Mouse (Mus musculus) MN1 (cell line): ENCODE measurements at regions not wholly inside any gene's neighbourhood (a gene's known extent, or its start where the extent isn't known, plus 50 kb on each side); places are given as distances from the start of the nearest gene placed in this dataset.

Experiments used
- DNase-seq: peaks from one replicate; pipeline ENCODE4 v3.0.0-alpha.2; 2016; ENCODE audit warnings: low spot score

DNA sequence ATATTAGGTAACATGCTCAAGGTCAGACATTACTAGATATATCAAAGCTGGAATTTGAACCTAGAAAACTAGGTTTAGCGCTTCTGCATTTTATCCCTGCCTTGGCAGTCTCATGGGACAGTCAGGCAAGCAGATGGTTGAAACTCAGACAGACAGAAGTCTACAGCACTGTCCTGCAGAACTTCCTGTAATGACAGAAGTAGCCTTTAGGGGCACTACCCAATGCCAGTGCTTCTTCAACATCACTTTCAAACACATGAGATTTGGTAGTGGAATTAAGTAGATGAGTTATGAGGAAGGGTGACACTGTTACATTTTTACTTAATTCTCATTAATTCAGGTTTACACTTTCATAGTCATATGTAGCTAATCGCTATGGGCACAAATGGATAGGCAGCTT is 330.9 kb downstream of the Epha4 start:
- DNase-seq, result no peak

DNA sequence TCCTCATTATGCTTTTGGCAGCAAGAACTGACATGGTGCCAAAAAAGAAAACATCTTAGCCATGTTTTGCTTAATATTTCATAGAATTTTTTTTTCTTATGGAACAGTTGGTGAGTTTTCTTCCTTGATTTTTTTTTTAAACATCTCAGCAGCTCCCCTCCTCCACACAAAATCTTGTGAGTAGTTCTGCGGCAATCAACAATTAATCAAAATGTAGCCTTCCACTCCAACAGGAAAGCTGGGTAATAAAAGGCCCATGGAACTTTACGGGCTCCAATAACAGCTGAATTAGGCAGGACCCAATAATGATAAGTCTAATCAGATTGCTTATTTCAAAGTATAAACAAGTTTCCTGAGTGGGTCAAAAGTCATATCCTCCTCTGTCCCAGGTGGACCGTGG is 324.7 kb downstream of the Epha4 start:
- no peak for DNase-seq

DNA sequence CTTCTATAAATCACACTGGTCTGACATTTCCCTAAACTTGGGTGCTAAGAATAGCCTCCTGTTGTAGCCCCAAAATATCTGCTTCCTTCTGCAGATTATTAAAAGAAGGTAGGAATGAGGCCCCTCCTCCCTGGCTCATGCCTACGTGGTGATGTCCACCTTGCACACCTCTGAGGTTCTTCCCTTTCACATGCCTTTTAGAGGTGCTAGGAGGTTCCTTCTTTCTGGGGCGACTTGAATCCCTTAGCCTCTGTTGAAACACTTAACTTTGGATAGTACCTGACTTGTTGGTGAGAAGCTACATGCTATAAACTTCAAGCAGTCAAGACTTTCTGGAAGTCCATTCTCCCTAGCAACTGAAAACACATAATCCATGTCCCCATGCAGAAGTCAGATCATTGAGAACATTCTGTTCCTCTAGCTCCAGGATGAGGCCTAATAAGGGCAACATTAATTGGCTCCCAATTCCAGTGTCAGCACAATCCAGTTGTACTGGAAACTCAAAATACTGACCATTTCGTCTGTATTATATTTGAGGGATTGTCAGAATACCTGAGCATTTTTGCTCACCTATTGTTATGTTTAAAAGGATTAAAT is 313.5 kb downstream of the Epha4 start:
- no peak for DNase-seq

DNA sequence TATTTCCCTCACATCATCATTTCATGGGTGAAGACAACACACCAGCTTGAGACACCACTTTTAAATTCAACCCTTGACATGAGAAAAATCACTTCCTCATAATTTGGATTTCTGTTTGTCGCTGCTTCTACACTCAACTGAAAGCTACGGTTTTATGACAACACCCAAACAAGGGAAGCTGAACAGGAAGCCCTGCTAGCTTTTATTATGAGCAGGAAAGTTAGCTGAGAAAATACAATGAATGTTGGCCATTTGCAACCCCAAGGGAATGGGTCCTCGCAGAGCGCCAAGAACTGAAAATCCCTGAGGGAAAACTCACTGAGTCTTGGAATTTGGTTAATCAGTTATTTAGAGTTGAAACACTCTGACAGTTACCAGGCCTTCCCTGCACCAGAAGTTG is 311.9 kb downstream of the Epha4 start:
- DNase-seq, result no peak

DNA sequence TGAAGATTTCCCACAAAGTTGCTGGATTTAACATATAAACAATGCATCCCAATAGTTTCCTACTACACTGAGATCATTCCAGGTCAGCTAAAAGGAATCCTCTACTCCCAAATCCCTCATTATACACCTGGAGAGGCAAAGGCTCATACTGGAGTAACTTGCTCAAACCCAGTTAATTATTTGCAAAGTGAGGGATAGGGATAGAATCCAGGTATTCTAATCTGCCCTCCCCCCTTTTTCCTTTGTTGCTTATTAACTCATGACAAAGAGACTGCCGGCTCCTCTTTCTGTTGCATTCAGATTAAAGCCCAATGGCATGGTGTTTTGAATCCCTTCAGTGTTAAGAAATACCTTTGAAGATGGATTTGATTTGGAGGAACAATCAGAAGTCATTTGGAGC is 308.4 kb downstream of the Epha4 start:
- DNase-seq, result no peak

DNA sequence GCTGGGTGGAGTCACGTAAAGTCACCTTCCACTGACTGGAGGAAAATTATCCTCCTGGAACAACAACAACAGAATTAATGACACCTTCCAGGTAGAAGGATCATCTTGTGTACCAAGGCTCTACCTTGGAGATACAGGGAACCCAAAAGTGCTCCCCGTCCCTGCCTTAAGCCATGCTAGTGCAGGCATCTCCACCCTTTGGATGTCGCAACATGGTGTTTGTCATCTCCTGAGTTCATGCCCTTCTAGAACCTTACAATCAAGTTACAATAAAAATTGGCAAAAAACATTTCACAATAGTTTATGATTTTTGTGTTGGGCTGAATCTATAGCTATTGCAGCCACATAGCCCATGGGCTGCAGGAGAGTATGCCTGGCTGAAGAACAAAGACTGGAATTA is 305.5 kb downstream of the Epha4 start:
- no peak for DNase-seq

DNA sequence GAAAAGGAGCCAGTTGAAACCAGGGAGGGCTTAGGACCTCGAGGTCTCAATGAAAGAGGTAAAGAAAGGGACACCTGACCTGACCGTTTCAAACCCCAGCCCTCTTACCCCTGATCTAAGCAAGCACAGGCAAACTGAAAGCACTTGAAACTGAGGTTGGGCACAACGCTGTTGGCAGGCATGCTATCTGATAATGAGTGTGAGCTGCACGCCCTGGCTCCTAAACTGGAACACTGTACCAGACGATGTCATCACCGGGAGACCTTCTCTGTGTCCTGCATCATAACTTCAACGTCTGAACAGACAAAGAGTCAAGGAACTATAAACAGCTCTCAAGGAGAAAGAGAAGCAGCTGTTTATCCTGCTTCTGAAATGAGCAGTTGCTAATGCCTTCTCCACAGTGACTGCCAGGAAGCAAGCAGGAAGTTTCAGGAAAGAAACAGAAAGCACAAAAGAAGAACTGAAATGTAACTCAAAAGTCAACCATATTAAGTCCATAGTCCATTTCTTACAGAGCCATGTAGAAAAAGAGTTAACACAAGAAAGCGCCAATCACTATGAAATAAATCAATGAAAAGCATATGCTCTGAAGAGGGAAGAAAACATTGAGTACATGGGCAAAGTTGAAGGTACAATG is 301.3 kb downstream of the Epha4 start:
- no peak for DNase-seq

DNA sequence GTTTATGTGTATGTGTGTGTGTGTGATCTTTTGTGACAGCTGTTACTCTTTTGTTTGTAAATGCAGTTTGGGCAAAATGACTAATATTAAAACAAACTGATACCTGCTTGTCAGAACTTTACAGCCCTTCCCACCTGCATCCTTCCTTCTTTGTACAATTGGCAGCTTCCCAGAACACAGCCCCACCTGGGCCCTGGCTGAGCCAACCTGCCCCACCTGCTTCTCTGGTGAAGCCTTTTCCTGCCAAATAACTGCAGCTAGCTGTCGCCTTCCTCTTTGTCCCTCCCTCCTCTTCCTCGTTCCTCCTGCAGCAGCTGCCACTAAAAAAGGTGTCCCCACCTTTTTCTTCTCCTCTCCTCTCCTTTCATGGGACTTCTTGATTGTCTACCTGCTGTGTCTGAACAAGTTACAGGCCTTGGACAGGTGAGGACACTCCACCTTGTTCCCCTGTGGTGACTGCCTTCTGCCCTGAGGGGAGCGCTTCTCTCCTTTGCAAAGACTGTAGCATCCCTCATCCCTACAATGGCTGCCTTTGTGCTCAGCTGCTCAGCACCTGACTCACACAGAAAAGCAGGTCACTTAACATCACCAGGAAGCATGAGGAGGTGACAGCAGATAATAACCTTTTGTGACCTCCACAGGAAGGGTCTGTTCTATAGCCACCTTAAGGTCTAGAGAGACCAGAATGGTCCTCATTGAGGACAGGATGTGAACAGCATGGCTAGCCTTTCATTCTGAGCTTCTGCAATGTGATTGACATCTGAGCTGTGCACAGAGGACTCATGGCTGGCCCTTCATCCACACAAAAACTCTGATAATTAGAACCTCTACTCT is 295.2 kb downstream of the Epha4 start:
- no peak for DNase-seq

DNA sequence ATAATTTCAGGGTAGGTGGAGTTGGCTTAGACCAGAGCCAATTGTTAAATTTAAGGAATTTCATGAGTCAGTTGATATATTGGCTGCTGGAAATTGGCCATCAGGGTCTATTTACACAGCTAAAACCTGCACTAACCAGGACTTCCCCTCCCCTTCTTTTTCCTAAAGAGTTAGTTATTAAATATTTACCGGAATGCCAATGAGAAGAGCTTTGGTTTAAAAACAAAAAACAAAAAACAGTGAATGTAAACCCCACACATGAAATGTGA is 294.6 kb downstream of the Epha4 start:
- no peak for DNase-seq

DNA sequence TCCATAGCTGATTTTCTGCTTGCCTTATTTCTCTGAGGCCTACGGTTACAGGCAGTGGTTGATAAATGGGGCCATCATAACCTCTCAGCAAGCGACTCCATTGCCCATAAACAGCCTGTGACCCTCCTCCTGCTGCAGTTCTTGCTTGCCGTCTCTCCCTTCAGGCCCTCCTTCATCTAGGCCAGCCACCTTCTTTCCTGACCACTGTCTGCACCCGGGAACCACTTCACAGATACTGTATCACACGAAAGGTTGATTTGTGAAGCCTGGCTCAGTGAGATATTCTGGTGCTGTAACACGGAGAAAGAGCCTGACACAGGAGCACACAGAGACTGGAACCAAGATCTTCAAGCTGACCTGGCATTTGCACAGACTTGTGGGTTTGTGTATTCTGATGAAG is 294.1 kb downstream of the Epha4 start:
- DNase-seq, result no peak

DNA sequence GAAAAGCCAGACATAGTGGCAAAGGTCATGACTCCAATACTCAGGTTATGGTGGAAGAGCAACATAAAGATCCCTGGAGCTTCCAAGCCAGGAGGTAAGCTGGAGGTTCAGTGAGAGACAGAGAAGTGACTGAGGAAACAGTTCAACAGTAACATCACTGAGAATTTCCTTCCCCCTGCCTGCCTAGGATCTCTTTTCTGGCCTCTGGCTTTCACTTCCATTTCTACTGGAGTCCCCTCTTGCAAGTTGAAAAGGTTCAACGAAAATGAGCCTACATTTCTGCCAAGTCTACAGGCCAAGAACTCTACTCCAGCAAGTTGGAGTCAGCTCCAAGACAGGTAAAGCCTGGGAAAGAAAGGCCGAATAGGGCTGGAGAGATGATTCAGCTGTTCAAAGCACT is 293.0 kb downstream of the Epha4 start:
- no peak for DNase-seq

DNA sequence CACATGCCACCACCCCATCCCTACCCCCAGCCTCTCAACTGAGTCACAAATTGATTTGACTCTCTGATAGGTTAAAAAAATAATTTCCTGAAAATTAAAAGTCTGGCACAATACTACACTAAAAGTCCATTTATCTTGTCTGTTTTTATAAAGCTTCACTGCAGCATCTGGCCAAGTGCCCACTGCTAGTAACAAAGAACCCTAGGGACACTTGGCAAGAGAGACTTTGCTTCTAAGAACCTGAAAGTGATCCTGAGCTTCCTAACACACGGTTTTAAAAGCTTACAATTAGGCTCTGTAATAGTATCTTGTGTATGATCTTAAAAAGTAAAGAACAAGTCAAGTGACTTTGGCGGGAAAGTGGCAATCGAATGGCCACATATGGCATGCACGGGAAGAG is 288.3 kb downstream of the Epha4 start:
- DNase-seq, result no peak

DNA sequence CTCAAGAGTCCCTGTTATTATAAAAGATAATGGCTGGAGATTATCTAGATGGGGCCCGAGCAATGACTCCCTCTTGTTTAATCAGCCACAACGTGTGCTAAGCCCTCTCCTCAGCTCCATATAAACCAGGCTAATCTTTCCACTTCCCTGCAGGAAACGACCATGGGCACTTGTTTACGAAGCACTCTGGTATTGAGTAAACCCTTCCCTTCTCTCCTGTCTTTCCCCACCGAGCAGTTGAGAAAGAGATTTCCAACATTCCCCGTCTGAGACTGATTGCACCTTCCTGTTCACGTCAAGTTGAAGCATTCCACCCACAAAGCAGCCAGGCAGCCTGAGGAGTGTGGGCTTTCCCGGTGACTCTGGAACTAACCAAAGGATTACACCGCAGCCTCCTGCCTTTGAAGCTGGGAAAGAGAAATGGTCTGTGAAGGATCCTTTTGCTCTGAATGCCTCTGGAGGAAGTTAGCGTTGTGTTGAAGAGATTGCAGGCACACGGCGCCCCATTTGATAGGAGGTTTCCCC is 287.8 kb downstream of the Epha4 start:
- no peak for DNase-seq

DNA sequence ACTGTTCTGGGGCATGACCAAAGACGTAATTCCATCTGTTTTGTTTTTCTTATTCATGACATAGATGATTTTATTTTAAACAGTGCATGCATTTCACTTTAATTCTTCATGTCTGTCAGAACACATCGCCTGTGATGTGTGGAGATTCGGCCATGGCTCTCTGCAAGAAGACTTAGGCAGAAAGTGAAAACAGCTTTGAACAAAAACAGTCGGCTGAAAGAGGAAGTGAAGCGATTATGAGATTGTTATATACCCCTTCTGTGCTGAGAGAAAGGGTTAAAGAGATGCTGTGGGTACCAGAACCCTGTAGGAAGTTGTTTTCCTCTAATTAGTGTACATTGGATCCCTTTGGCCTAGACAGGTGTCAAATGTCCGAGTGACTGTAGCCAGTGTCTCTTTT is 287.1 kb downstream of the Epha4 start:
- DNase-seq, result no peak

DNA sequence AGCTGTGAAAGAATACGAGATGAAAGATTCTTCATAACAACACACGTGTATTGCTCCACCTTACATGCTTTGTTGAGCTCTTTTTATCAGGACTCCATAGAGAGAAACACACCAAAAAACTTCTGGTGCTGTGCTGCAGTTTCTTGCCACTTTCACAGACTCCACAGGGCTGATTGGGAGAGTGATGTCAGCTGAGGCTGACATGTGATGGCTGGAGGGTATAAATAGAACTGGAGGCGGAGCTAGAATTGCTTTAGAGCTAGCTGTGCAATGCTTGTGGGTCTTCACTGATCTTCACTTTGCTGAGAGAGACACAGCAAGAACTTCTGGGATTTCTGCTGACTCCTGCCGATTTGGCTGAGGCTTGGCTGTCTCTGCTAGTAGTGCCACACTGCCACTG is 285.3 kb downstream of the Epha4 start:
- DNase-seq, result no peak

DNA sequence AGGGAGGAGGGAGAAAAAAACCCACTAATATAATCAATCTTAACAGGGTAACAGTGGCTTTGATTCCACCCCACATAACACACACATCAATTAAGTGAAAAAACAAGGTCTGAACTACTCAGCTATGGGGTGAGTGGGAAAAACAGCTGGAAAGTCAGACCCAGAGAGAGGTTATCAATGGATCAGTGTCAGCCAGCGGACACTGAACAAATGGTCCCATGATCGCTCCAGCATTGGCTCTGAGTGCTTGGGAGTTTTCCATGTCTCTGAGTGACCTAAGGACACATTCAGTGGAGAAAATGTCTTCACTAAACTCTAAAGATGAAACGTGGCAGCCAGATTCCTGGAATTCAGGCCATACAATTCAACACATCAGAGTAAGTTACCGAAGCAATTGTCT is 281.9 kb downstream of the Epha4 start:
- no peak for DNase-seq

DNA sequence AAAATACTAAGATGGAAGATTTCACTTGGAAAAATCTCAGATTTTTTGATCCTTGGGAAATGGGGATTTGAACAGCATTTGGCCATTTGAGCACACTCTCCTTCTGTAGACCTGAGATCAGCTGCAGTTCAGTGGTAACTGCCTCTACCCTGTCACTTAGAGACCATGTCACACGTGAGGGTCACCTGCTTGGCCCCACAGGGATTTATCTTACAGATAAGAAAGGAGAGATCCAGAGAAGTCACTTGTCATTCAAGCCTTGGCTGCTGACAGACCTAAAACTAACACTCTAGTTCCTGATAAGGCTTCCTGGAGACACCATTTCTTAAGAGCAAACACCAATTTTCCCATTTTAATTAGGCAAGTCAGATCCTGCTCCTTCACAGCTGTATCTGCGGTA is 270.2 kb downstream of the Epha4 start:
- no peak for DNase-seq

DNA sequence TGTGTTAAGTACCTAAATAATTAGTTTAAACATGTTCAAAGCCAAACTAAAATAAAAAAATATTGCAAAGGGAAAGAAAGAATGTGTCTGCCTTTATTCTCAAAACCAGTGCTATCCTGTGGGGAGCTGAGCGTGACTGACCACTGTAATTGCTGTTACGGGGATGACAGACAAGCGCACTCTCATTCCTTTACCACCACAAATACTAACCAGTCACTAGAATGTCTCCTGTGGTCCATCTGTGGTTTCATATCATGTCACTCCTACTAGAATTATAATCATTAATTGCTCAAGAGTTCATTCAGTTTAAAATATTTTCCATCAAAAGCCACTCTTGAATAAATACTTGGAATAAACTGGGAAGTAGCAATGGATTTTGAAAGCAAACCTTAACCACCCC is 268.8 kb downstream of the Epha4 start:
- DNase-seq, result no peak

DNA sequence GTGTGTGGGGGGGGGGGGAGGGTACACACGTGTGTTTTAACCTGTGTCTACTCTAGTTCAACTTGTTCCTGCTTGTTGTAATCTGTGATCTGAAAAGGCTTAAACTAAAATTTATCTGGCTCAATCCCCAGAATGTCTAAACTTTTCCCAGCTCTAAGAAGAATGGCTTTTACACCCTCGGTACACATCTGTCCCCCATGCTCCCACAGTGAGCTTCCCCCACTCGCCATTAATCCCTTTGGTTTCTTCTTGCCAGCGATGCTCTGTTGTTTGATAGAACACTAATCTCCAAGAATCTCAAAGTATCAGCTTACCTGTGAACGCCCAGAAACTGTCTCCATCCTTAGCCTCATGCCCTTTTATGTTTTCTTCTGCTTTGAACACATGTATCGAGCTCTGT is 260.6 kb downstream of the Epha4 start:
- no peak for DNase-seq

DNA sequence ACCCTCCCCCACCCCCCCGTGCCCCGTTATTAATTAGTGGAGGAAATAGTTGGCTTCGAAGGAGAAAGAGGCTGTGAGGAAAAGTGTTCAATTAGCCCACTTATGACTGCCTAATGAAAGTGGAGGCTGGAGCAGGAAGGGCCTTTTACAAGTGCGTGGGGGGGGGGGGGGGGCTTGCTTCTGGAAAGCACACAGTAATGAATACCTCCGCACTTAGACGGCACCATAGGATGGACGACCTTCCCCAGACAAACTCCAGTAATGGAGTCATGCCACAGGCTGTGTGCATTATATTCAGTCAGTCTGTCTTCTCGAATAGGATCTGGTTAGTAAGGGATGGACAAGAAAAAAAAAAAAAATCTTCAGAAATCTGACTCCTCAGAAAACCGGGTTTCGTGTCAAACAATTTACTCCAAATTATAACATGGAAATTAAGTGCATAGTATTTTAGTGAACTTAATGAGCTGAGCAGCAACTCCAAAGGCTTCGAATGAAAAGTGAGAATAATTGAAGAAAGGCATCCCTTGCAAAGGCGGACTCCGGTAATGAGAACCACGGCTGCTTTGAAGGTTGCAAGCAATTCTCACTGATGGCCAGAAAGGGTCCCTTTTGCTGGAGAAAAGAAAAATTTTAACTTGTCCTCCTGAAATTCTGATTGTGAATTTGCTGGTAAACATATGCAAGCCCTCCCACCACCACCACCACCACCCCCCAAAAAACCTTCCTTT is 258.6 kb downstream of the Epha4 start:
- DNase-seq, result no peak

DNA sequence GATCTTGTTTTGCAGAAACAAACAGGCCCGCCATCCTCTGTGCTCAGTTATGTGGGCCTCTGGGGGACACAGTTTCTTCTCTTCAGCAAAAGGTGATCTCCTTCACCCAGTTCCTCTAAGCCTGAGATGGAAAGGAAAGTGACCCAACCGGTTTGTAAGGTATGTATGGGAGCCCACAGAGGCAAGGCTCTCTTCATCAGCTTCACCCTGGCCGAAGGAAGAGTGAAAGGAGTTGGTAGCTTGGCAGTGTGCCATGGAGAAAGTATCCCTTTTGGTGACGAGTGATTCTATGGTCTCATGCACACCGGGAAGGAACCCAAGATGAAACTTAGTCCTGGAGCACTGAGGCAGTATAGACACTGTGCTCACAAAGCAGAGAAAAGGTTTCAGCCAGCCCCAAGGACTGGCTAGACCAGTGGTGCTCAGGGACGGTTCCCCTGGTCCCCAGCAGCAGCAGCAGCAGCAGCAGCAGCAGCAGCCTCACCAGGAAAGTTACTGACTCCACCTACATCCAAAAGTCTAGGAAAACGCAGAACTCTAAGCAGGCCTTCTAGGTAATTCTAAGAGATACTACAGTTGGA is 256.1 kb downstream of the Epha4 start:
- DNase-seq, result no peak

DNA sequence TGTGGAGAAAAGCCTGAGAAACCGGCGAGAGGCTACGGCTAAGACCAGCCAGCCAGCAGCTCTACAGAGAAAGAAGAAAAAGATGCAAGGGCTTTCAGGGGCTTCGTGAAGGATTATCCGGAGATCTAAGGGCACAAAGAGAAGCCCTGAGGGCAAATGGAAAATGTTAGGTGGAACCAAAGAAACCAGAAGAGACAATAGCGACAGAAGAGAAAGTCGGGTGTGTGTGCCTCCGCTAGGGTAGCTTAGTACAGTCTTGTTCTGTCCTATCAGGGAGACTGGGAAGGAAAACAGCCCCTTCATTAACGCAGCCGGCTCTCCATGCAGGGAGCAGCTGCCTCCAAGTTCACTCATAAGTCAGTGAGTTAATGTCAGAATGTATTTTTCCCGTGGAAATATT is 255.1 kb downstream of the Epha4 start:
- no peak for DNase-seq

DNA sequence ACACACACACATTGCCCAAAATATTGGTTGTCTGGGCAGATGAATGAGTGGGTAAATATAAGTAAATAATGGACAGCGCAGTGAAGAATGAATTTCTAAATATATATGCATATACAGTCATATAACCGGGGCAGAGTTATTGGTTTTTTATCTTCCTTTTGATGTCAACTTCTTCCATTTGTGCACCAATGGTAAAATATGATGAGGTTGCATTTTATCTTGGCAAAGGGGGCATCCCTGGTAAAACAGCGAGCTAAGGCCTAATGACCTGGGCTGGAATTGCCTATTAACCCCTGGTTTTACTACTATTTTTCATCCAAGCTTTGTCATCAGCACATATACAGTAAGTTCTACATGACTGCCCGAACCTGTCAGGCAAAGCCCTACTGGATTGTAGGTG is 253.2 kb downstream of the Epha4 start:
- no peak for DNase-seq
